Comparison of ENCODE assay signal across 9 mouse cellular contexts in genomic region chr10:95604979-95605613, GRCm38 (mm10). TPM values are rescaled to one million over a fixed set of nuclear protein-coding genes. Genes with fewer than 3 reads are reported as not detected.
DNase-seq lines count a peak whose midpoint lies in the region; ATAC-seq and TF ChIP-seq lines count a peak whose summit lies in the region.
"Had no signal": no experiment of that assay in that cellular context is flagged by ENCODE, and none has a peak within 500 bp of the region (broad histone marks: within the 10 kb centered on the region; RNA-seq: fewer than 3 reads in every experiment).

No protein-coding gene starts in this region.

- ATAC-seq in midbrain, postnatal 0 days (ENCODE audit: low FRiP score) = no peak
- peak; percentile 41; the same call in 1 of the 2 replicates for ATAC-seq in megakaryocyte-erythroid progenitor cell, adult 5-6 weeks (replicated peaks; ENCODE audit: low FRiP score, low TSS enrichment, poor library complexity, severe bottlenecking)
- no peak for ATAC-seq in hindbrain, embryonic 13.5 days (ENCODE audit: low FRiP score)

- no peak overlapping the region for H3K4me3 ChIP-seq in midbrain, embryonic 10.5 days
- H3K4me3 ChIP-seq in midbrain, postnatal 0 days (ENCODE audit: low read depth, low read length) = no peak overlapping the region
- no peak overlapping the region for H3K4me3 ChIP-seq in hindbrain, embryonic 13.5 days

- peaks cover 14% of the 10 kb centered on the region for H3K4me1 ChIP-seq in midbrain, embryonic 10.5 days
- no peaks in the 10 kb centered on the region for H3K4me1 ChIP-seq in midbrain, postnatal 0 days (ENCODE audit: insufficient read depth, low read length)
- H3K4me1 ChIP-seq in hindbrain, embryonic 13.5 days (replicated peaks) = 0 out of 2 replicates have a peak, but pooled peaks cover 4% of the 10 kb centered on the region

- no peak overlapping the region for H3K4me2 ChIP-seq in midbrain, postnatal 0 days (ENCODE audit: low read depth, low read length, poor library complexity, severe bottlenecking)
- H3K4me2 ChIP-seq in hindbrain, embryonic 13.5 days = no peak overlapping the region

- no peak for TF ChIP-seq CTCF in midbrain, postnatal 0 days (IDR thresholded peaks at IDR 0.05)

- 70% methylated on average over 22 of the region's 22 CpGs for WGBS in midbrain, embryonic 10.5 days
- 65% methylated on average over 22 of the region's 22 CpGs for WGBS in midbrain, postnatal 0 days
- WGBS in hindbrain, embryonic 13.5 days = 70% methylated on average over 22 of the region's 22 CpGs

- no peak overlapping the region for H3K27ac ChIP-seq in midbrain, embryonic 10.5 days (replicated peaks)
- H3K27ac ChIP-seq in midbrain, postnatal 0 days (ENCODE audit: low read depth, low read length) = no peak overlapping the region
- H3K27ac ChIP-seq in hindbrain, embryonic 13.5 days = no peak overlapping the region

- H3K27me3 ChIP-seq in midbrain, embryonic 10.5 days (ENCODE audit: low read depth, poor library complexity, severe bottlenecking) = no peaks in the 10 kb centered on the region
- no peaks in the 10 kb centered on the region for H3K27me3 ChIP-seq in midbrain, postnatal 0 days (ENCODE audit: insufficient read depth, low read length)
- no peaks in the 10 kb centered on the region for H3K27me3 ChIP-seq in hindbrain, embryonic 13.5 days

- no peaks in the 10 kb centered on the region for H3K36me3 ChIP-seq in midbrain, embryonic 10.5 days
- no peaks in the 10 kb centered on the region for H3K36me3 ChIP-seq in midbrain, postnatal 0 days (ENCODE audit: insufficient read depth, low read length)
- H3K36me3 ChIP-seq in hindbrain, embryonic 13.5 days = no peaks in the 10 kb centered on the region

- H3K9ac ChIP-seq in midbrain, postnatal 0 days (replicated peaks; ENCODE audit: low read length, poor library complexity, severe bottlenecking) = no peak overlapping the region
- no peak overlapping the region for H3K9ac ChIP-seq in hindbrain, embryonic 13.5 days

- H3K9me3 ChIP-seq in midbrain, embryonic 10.5 days (replicated peaks) = no peaks in the 10 kb centered on the region
- no peaks in the 10 kb centered on the region for H3K9me3 ChIP-seq in midbrain, postnatal 0 days (ENCODE audit: low read length)
- no peaks in the 10 kb centered on the region for H3K9me3 ChIP-seq in hindbrain, embryonic 13.5 days

- DNase-seq in frontal cortex, postnatal 36 days (ENCODE audit: low spot score in 2 of 2) = peak; percentile 20 to 34
- no peak for DNase-seq in frontal cortex, postnatal 14 days (ENCODE audit: low spot score in 2 of 2)
- DNase-seq in midbrain, embryonic 10.5 days (ENCODE audit: low spot score) = peak; percentile 16
- DNase-seq in midbrain, postnatal 0 days (ENCODE audit: low spot score) = no peak
- peak; percentile 88 for DNase-seq in fat pad, adult 2 months (ENCODE audit: extremely low read depth, low read depth, low spot score)
- no peak for DNase-seq in layer of hippocampus, postnatal 10 days (ENCODE audit: low spot score in 2 of 2)
- DNase-seq: cerebellum, postnatal 14 days had no signal

RNA-seq across cellular contexts. Expression of gene Nudt4, which starts 41.1 kb away (rescaled TPM):
- 90.8 and 91.5 TPM in 2 replicates for polyA plus RNA-seq in midbrain, embryonic 10.5 days (2016; fragmentation: Nextera tagmentation; extraction: Ambion mirVana)
- 65.9 and 81.4 TPM in 2 replicates for total RNA-seq in midbrain, postnatal 0 days (2014; rRNA removed)
- 53.1 and 58.5 TPM in 2 replicates for polyA plus RNA-seq in midbrain, postnatal 0 days (2015; fragmentation: Nextera tagmentation; extraction: Ambion mirVana)
- 39.8 and 49.8 TPM in 2 replicates for total RNA-seq in megakaryocyte-erythroid progenitor cell, adult 5-6 weeks (2014; fragmentation: Nextera tagmentation)
- total RNA-seq in megakaryocyte-erythroid progenitor cell, adult 5-6 weeks (2017) = 49.0 and 77.4 TPM in 2 replicates
- total RNA-seq in layer of hippocampus, postnatal 10 days (2021) = 10 to 100 TPM; 91.1 to 92.9 TPM
- 74.6 and 76.5 TPM in 2 replicates for polyA plus RNA-seq in hindbrain, embryonic 13.5 days (2015; fragmentation: Nextera tagmentation; extraction: Ambion mirVana)

Comparison
In these comparisons a context has a peak if more than half of its experiments do, and no peak if none do; other contexts are left out.
1. DNase-seq: peak in frontal cortex, postnatal 36 days (2 of 2), midbrain, embryonic 10.5 days (single experiment) and fat pad, adult 2 months (single experiment); none in frontal cortex, postnatal 14 days (0 of 2), midbrain, postnatal 0 days (single experiment) and layer of hippocampus, postnatal 10 days (0 of 2).